Mouse (Mus musculus) embryonic fibroblast, embryonic 13.5 days (primary cell): ENCODE data around the gene Nsd1.

Source experiments
- CTCF ChIP-seq: IDR thresholded peaks from 2 replicates; pipeline ENCODE4 v1.5.1; 2011; ENCODE audit warnings: mild to moderate bottlenecking, control low read depth, low read length, moderate library complexity, borderline replicate concordance; ENCODE audit not compliant: insufficient read depth
- POLR2A ChIP-seq: IDR thresholded peaks from 2 replicates; pipeline ENCODE4 v1.6.1; 2011; ENCODE audit warnings: low read depth, mild to moderate bottlenecking, control low read depth, low read length, moderate library complexity

DNA sequence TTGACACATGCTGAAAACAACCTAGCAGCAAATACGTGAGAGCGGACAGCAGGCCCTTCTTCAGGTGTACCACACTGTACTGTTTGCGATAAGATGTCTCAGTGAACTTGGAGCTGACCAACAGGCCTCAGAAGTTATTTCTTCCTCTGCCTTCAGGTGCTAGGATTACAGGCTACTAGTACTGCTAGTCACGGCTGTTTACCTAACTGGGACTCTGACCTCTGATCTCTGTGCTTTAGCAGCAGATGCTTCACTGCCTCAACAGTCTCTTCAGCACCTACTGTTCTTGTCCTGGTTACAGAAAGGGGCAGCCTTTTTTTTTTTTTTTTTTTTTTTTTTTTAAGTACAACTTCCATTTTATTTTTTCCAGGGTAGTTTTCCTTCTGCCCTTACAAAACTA, 43.2 kb downstream of the Nsd1 start:
- TF ChIP-seq CTCF = no peak
- no peak for TF ChIP-seq POLR2A
